Mouse (Mus musculus) cerebellum, postnatal 25 days (tissue): ENCODE measurements at regions not wholly inside any gene's neighbourhood (a gene's known extent, or its start where the extent isn't known, plus 50 kb on each side); places are given as distances from the start of the nearest gene placed in this dataset.
A peak's percentile ranks its signal among the peaks of the same experiment; 100 is the strongest.

ENCODE experiments used
- DNase-seq, 2 experiments: peaks; one replicate each; pipeline ENCODE4 v3.0.0; 2021; ENCODE audit warnings: mixed read lengths in 2 of 2

GRCm38 (mm10) chr4:106185745-106186501, 130.1 kb upstream of the Usp24 start:
- no peak for DNase-seq

- DNase-seq: no peak
Observed at GRCm38 (mm10) chr4:106186684-106187083, 129.3 kb upstream of the Usp24 start.

- no peak for DNase-seq
Observed at GRCm38 (mm10) chr4:106190248-106190647, 125.8 kb upstream of the Usp24 start.

GRCm38 (mm10) chr4:106191331-106191730, 124.7 kb upstream of the Usp24 start:
- no peak for DNase-seq

- DNase-seq: no peak
Observed at GRCm38 (mm10) chr4:106191843-106192242, 124.2 kb upstream of the Usp24 start.

- DNase-seq: no peak
Observed at GRCm38 (mm10) chr4:106193204-106193945, 122.6 kb upstream of the Usp24 start.

- DNase-seq: no peak
Observed at GRCm38 (mm10) chr4:106195497-106196166, 120.4 kb upstream of the Usp24 start.

- peak; percentile 9 to 11 for DNase-seq
Observed at GRCm38 (mm10) chr4:106199833-106200232, 116.2 kb upstream of the Usp24 start.

- no peak for DNase-seq
Observed at GRCm38 (mm10) chr4:106200241-106200640, 115.8 kb upstream of the Usp24 start.

GRCm38 (mm10) chr4:106202554-106202953, 113.5 kb upstream of the Usp24 start:
- DNase-seq: no peak

- no peak for DNase-seq
Observed at GRCm38 (mm10) chr4:106205200-106205599, 110.8 kb upstream of the Usp24 start.

GRCm38 (mm10) chr4:106206023-106206422, 110.0 kb upstream of the Usp24 start:
- DNase-seq: peak in 1 of 2 experiments; percentile 10

GRCm38 (mm10) chr4:106209465-106209864, 106.5 kb upstream of the Usp24 start:
- no peak for DNase-seq

- no peak for DNase-seq
Observed at GRCm38 (mm10) chr4:106209975-106210374, 106.0 kb upstream of the Usp24 start.

- no peak for DNase-seq
Observed at GRCm38 (mm10) chr4:106214170-106214569, 101.8 kb upstream of the Usp24 start.

- DNase-seq: peak in 1 of 2 experiments; percentile 23
Observed at GRCm38 (mm10) chr4:106220621-106221020, 95.4 kb upstream of the Usp24 start.

- peak; percentile 52 to 67 for DNase-seq
Observed at GRCm38 (mm10) chr4:106225184-106225862, 90.7 kb upstream of the Usp24 start.

- no peak for DNase-seq
Observed at GRCm38 (mm10) chr4:106227428-106227827, 88.6 kb upstream of the Usp24 start.

- DNase-seq: peak; percentile 83 to 89
Observed at GRCm38 (mm10) chr4:106228534-106228933, 87.5 kb upstream of the Usp24 start.

- DNase-seq: no peak
Observed at GRCm38 (mm10) chr4:106229526-106229925, 86.5 kb upstream of the Usp24 start.

- DNase-seq: peak; percentile 27 to 43
Observed at GRCm38 (mm10) chr4:106232499-106232970, 83.5 kb upstream of the Usp24 start.

- no peak for DNase-seq
Observed at GRCm38 (mm10) chr4:106244384-106244819, 71.6 kb upstream of the Usp24 start.
